Mouse (Mus musculus): ENCODE data around the gene Apc2.

Gene Apc2

DNA sequence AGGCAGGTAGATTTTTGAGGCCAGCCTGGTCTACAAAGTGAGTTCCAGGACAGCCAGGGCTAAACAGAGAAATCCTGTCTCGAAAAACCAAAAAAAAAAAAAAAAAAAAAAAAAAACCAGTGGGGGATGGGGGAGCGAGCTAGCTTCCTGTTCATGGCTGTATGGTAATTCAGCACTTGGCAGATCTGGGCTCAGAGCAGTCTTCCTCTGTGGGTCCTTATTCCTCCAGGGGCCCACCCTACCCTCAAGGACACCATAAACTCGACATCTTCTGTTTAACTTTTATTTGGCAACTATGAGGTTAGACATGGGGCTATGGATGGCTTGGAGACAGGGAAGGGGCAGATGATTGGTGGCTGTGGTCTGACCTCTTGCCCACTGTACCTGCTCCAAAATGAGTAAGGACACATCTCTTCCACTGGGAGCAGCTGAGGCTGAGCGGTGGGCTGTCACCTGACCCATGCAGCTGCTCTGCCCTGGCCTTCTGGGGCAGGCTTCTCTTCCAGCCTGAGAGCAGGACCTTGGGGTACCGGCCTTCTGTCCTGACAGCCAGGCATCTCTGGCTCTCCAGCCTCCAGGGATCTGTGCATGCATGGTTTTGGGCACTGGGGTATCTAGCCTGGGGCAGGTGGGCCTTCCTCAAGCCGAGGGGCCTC is 25.4 kb downstream of the Apc2 start:
- in situ Hi-C loops (cut with MseI, MboI), result no loop called here

GRCm38 (mm10) chr10:80321670-80322581 is 26.1 kb downstream of the Apc2 start:
- in situ Hi-C loops (cut with MseI, MboI), result no loop called here

DNA sequence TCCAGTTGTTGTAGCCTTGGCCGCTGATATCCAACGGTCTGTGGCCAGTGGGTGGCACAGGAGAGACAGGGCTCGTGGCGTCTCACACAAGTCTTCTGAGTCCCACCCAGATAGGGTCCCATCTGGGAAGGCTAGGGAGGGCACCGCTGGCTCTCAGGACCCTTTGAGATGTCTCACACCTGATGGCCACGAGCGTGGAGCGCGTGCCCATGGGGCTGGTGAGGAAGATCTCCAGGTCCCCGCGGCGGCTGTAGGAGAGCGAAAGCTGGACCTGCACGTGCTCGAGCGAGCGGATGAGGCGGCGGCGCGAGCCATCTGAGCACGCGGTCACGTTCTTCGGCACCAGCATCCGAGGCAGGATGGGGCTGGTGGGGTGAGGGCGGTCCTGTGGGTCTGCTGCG is 27.0 kb downstream of the Apc2 start:
- in situ Hi-C loops (cut with MseI, MboI), result no loop called here

GRCm38 (mm10) chr10:80323261-80324119 is 27.7 kb downstream of the Apc2 start:
- in situ Hi-C loops (cut with MseI, MboI), result no loop called here

DNA sequence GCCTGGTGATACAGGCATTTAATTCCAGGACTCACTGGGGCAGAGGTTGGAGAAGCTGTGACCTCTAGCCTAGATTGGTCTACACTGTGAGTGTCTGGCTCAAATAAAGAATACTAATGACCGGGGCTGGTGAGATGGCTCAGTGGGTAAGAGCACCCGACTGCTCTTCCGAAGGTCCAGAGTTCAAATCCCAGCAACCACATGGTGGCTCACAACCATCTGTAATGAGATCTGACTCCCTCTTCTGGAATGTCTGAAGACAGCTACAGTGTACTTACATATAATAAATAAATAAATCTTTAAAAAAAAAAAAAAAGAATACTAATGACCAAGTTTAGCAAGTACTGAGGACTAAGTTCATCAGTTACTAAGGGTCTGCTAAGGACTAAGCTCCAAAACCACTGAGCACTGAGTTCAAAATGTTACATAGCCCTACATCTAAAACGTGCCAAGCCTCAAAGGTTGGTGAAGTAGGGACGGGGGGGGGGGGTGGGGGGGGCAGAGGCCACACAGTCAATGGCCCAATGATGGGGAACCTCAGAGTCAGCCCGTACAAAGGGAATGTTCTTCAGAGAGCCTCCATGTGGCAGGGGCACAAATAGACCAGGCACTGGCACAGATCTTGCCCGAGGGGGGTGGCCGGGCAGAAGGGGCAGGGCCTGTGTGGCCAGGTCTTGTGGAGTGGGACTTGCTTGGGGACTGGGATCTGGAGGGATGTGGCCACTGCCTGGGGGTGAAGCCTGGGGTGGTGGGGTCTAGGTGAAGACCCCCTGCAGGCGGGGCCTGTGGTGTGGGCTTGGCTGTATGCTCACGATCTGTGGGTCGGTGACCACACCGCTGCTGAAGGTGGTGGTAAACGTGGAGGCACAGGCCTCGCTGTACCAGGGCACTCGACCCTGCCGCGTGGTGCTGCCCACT is 28.6 kb downstream of the Apc2 start:
- in situ Hi-C loops (cut with MseI, MboI), result no loop called here

GRCm38 (mm10) chr10:80325045-80325444 is 29.3 kb downstream of the Apc2 start:
- in situ Hi-C loops (cut with MseI, MboI), result no loop called here

DNA sequence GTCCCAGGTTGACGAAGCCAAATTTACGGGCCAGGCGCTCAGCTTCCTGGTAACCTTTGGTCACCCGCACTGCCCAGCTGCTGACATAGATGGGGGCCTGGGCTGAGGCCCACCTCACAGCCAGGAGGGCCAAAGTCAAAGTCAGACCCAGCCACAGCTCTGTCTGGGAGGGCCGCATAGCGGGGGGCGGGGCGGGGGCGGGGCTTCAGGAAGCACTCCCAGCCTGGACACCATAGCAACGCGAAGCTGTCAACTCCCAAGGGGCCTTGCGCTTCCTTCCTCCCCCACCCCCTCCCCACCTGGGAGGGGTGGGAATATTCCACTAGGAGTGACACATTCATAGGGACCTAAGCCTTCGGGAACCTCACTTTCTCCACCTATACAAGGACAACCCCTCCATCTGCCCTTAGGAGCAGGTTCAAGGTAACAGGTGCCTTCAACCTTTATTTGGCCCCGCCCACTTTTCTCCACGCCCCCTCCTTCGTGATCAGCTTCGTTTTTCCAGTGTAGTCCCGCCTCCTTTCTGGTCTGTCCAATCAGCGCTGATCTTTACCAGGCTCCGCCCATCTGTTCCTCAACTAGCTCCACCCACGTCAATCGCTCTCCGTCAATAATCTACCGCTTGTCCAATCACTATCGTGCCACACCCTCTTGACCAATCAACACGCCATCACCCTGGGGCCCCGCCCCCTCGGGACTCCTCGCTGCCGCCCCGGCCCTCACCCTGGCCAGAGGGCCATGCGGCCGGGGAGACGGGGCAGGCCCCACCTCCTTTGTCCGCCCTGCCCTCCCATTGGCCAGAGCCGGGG is 33.7 kb downstream of the Apc2 start, which contains the start of the genes Pcsk4 and Reep6:
Pcsk4 (minus strand) TSS at position 226 of the 809 bp plus-strand sequence.
Reep6 (plus strand) TSS at position 681 of the 809 bp plus-strand sequence.
- in situ Hi-C loops (cut with MseI, MboI), result no loop called here

DNA sequence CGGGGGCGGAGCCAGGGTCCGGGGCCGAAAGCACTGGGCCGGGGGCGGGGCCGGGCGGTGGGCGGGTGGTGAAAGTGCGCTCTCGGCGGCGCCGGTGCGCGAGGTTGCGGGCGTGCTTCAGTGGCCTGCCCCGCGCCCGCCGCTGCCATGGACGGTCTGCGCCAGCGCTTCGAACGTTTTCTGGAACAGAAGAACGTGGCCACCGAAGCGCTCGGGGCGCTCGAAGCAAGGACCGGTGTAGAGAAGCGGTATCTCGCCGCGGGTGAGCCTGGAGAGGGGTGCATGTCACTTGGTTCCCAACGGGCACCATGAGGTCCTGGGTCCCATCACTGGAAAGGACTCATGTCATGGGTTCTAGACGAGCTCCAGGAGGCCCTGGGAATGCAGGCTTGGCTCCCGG is 34.3 kb downstream of the Apc2 start:
- in situ Hi-C loops (cut with MseI, MboI), result no loop called here

DNA sequence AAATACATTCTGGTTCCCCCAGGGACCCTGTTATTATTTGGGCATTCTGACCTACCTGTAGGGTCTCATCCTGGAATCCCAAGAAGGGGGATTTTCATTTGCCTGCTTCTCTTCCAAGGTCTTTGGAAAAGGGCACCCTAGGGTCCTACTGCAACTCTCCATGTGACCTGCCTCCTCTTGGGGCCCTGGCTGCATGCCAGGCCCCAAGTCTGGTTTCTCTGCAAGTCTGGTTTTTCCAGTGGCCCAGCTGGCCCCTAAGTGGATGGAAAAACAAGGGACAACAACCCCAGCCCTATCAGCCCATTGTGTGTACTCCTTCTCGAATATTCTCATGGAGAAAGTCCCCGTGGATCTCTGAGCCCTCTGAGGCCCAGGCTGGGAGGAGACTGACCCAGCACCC is 35.1 kb downstream of the Apc2 start:
- in situ Hi-C loops (cut with MseI, MboI), result no loop called here

GRCm38 (mm10) chr10:80331636-80332524 is 36.1 kb downstream of the Apc2 start:
- in situ Hi-C loops (cut with MseI, MboI), result no loop called here

- in situ Hi-C loops (cut with MseI, MboI), result no loop called here
Measured at GRCm38 (mm10) chr10:80332525-80332989, 36.8 kb downstream of the Apc2 start.

- in situ Hi-C loops (cut with MseI, MboI), result no loop called here
Measured at GRCm38 (mm10) chr10:80336263-80336662, 40.5 kb downstream of the Apc2 start.

DNA sequence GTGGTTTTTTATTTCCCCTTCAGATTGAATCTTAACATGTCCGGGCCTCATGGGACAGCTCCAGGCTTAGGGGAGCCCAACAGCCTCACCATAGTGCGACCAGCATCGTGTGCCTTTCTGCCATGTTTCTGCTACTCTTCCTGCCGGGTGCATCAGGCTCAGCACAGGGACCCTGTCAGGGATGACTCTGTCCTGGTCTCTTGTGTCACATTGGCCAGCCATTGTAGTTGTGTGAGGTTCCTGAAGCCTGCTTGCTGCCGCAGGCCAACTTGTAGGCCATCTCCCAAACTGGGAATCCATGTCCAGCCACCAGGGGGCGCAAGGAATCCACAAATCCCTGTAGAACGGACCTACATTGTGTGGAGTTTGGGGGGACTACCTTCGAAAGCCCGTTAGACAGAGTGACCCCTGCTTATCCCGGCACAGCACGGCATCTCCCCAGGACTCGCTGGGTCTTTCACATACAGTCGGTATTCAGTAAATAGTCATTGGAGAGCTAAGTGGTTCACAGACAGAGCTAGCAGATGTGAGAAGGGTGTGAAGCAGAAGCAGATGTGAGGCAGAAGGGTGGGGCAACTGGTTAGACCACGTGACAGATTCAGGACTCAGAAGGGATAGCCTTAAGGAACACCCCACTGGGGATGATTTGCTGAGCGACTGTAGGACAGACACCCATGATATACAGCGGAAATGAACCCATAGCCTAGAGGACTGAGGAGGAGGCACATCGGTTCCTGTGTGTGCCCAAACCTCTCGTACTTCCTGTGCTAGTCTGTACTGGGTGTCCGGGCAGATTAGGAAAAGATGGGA is 44.4 kb downstream of the Apc2 start:
- in situ Hi-C loops (cut with MseI, MboI), result no loop called here

DNA sequence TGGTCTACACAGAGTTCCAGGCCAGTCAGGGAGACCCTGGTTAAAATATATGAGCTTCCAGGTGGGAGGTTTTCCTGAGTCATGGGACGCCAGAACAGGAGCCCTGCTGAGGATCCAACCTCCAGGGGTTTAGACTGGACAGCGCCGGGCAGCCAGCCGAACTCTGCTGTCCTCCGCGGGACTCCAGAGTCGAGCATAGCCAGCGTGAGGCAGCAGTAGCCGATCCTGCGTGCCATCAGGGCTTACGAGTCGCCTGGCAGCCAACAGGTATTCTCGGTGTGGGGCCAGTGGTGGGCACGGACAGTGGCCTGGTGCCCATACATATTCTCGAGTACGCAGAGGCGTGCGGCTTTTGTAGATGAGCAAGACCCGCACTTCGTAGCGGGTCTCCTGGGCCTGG is 45.2 kb downstream of the Apc2 start:
- in situ Hi-C loops (cut with MseI, MboI), result no loop called here

DNA sequence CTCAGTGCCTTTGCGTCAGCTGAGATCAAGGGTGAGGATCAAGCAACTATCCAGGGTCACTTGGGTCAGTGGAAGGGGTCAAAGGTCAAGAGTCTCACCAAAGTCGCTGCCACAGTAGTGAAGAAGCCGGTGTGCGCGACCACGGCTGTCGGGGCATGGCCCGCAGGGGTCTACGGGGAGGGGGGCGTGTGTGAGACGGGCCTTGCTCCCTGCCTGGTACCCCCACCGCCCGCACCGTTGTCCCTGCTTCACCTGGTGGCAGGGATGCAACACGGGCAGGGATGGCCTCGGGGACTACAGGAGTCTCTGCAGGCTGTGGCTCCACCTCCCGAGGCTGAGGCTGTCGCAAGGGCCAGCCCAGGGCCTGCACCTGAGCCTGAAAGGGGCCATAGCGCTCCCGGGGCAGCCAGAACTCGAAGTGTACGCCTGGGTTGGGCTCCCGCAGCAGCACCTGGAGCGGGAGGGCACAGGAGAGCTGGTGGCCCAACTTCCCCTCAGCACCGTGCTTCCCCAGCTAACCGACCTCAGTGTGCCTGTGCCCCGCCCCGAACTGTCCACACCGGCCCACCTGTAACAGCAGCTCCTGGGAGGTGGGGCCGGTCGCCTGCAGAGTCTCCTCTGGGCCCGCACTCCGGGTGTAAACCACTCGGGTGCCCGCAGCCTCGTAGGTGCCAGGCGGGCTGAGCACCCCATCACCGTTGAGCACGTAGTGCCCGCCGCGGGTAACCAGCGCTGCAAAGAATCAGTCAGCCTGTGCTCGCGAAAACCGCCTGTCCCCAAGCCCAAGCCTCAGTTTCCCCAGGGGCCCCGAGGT is 45.9 kb downstream of the Apc2 start:
- in situ Hi-C loops (cut with MseI, MboI), result no loop called here

DNA sequence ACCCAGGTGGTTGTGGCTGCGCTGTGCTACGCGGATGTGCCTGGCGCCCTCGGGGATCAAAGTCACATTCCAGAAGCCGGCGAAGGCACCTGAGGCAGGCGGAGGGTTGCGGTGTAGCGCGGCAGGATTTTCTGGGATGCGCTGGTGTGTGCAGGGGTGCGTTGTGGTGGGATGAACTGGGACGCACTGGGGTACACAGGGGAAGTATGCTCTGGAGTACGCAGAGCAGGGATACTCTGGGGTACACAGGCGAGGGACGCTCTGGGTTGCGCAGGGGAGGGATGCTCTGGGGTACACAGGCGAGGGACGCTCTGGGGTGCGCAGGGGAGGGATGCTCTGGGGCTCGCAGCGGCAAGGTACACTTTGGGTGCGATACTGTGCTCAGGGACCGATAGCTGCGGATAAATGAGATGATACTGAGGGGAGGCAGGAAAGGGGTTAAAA is 46.5 kb downstream of the Apc2 start:
- in situ Hi-C loops (cut with MseI, MboI), result no loop called here

Measured in mouse trophoblast stem cell (cell line).